Mouse (Mus musculus) intestine, embryonic 14.5 days (tissue): ENCODE results near the gene Dlx6. TPM values are rescaled to one million over a fixed set of nuclear protein-coding genes. Genes with fewer than 3 reads are reported as not detected.

Source experiments
- ATAC-seq: fragments of 200-750 bp; cut with Nextera tagmentation; replicated peaks from 2 replicates; pipeline ENCODE4 v1.8.0; 2017; ENCODE audit warnings: low read depth, moderate number of reproducible peaks, moderate TSS enrichment, moderate library complexity; ENCODE audit not compliant: low FRiP score, low TSS enrichment
- DNase-seq: peaks from one replicate; pipeline ENCODE4 v3.0.0-alpha.2; 2018; ENCODE audit warnings: low spot score
- H3K27ac ChIP-seq: fragments of 300-500 bp; sonication (generic); 2 replicates; pipeline ENCODE4 v1.5.1; 2014; ENCODE audit warnings: low read depth, mild to moderate bottlenecking, control low read depth
- H3K27me3 ChIP-seq: fragments of 300-500 bp; sonication (generic); replicated peaks from 2 replicates; pipeline ENCODE4 v1.6.1; 2014; ENCODE audit warnings: low read length, control low read depth; ENCODE audit not compliant: control insufficient read depth, insufficient read depth
- H3K36me3 ChIP-seq: fragments of 300-500 bp; sonication (generic); 2 replicates; pipeline ENCODE4 v1.6.1; 2014; ENCODE audit warnings: low read length, control low read depth; ENCODE audit not compliant: control insufficient read depth, insufficient read depth
- H3K4me1 ChIP-seq: fragments of 300-500 bp; sonication (generic); replicated peaks from 2 replicates; pipeline ENCODE4 v1.6.1; 2014; ENCODE audit warnings: low read length, control low read depth, mixed read lengths; ENCODE audit not compliant: control insufficient read depth, insufficient read depth
- H3K4me2 ChIP-seq: fragments of 300-500 bp; sonication (generic); 2 replicates; pipeline ENCODE4 v1.6.1; 2014; ENCODE audit warnings: low read length
- H3K4me3 ChIP-seq: fragments of 300-500 bp; sonication (generic); 2 replicates; pipeline ENCODE4 v1.5.1; 2014; ENCODE audit warnings: low read depth, low read length, control low read depth, mixed read lengths
- H3K9ac ChIP-seq: fragments of 300-500 bp; sonication (generic); 2 replicates; pipeline ENCODE4 v1.6.1; 2014; ENCODE audit warnings: mild to moderate bottlenecking, low read length
- H3K9me3 ChIP-seq: fragments of 300-500 bp; sonication (generic); 2 replicates; pipeline ENCODE4 v1.6.1; 2016; ENCODE audit warnings: low read length, control low read depth; ENCODE audit not compliant: control insufficient read depth
- WGBS: fragments of 180-500 bp; shearing (Covaris S2); extraction: QIAGEN DNeasy Blood & Tissue Kit; methylation state at CpG from one replicate; pipeline ENCODE4 v1.1.7; 2014; 5-methylcytosine and 5-hydroxymethylcytosine counted together
- polyA plus RNA-seq: library from polyadenylated mRNA; unstranded; fragments of >200 nt; fragmentation: Nextera tagmentation; extraction: Ambion mirVana; gene quantifications from 2 replicates; pipeline ENCODE4 v1.2.1, GENCODE M21; 2014

Gene Dlx6
- polyA plus RNA-seq, 1 experiment from 2014 or later = not detected

DNA sequence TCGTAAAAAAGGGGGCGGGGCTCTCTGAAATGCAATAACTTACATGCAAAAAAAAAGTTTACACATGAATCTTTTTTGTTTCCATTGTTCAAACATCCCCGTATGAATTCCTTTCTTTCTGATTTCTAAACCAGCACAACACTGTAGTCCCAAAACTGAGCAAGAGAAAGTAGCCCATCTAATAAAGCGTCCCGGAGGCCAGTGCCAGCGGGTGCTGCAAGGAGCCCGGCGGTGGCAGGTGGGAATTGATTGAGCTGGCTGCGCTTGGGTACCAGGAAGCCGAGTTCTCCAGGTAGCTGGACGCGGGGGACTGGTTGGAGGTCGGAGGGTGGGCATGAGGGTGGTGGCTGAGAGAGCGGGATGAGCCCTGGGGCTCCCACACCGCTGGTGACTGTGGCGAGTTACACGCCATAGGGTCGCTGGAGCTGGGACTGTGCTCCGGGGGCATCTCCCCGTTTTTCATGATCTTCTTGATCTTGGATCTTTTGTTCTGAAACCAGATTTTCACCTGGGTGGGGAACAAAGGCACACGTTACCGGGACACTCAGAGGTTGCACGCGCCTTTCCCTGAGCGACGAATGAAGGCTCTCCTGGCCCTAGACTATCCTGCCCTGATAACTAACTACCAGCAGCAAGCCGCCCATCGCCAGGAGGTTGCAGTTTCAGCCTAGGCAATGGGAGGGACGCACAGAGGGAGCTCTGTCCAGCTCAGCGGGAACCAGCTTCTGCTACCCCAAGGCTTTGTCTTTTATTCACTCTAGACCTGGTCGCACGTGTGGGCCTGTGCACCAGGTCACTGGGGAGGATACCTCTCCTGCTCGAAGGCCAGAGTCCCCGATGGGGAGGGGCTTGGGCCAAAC is 15.1 kb downstream of the Dlx6 start:
- Histone ChIP-seq H3K36me3 (no peaks in the 10 kb centered on the region), H3K9ac (no peak overlapping the region), H3K4me1 (peaks cover 7% of the 10 kb centered on the region), H3K4me2 (no peak overlapping the region), H3K27me3 (peaks cover 97% of the 10 kb centered on the region), H3K4me3 (no peak overlapping the region), H3K9me3 (no peaks in the 10 kb centered on the region), H3K27ac (no peak overlapping the region)
- 4% methylated on average over 34 of the region's 34 CpGs for WGBS
- DNase-seq = peak; percentile 74
- no peak for ATAC-seq

DNA sequence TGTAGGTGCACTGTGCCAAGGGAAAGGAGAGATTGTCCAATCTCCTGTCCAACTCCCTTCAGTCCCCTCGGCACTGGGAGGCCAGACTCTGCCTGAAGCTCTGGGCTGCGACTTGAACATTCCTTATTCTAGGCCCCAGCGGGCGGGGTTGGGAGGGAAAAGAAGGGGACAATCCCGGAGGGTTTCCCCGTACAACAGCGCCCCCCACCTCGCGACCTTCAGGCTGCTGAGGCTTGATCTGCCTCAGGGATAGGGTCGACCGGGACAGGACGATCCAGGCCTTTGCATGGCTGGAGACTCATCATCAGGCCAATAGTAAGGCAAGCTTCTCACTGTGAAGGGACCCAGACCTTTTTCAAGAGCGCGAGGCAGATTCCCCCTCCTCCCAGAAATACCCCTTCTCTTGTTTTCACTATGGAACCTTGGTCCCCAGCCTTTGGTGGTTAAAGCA is 15.7 kb downstream of the Dlx6 start:
- Histone ChIP-seq H3K9ac (no peak overlapping the region), H3K4me2 (no peak overlapping the region), H3K9me3 (no peaks in the 10 kb centered on the region), H3K27me3 (peaks cover 96% of the 10 kb centered on the region), H3K27ac (no peak overlapping the region), H3K36me3 (no peaks in the 10 kb centered on the region), H3K4me1 (peaks cover 7% of the 10 kb centered on the region), H3K4me3 (no peak overlapping the region)
- WGBS = 4% methylated on average over 13 of the region's 14 CpGs
- ATAC-seq = no peak
- no peak for DNase-seq

- 2% methylated on average over 44 of the region's 44 CpGs for WGBS
- Histone ChIP-seq H3K36me3 (no peaks in the 10 kb centered on the region), H3K27me3 (peaks cover 90% of the 10 kb centered on the region), H3K4me1 (peaks cover 7% of the 10 kb centered on the region), H3K9me3 (no peaks in the 10 kb centered on the region), H3K9ac (no peak overlapping the region), H3K4me3 (0 out of 2 replicates have a peak overlapping the region, but pooled peaks have one; percentile 4), H3K27ac (no peak overlapping the region), H3K4me2 (no peak overlapping the region; the same call in 1 of the 2 replicates)
- no peak for ATAC-seq
- DNase-seq = peak; percentile 76
Observed at GRCm38 (mm10) chr6:6879371-6880325, 16.5 kb downstream of the Dlx6 start.

DNA sequence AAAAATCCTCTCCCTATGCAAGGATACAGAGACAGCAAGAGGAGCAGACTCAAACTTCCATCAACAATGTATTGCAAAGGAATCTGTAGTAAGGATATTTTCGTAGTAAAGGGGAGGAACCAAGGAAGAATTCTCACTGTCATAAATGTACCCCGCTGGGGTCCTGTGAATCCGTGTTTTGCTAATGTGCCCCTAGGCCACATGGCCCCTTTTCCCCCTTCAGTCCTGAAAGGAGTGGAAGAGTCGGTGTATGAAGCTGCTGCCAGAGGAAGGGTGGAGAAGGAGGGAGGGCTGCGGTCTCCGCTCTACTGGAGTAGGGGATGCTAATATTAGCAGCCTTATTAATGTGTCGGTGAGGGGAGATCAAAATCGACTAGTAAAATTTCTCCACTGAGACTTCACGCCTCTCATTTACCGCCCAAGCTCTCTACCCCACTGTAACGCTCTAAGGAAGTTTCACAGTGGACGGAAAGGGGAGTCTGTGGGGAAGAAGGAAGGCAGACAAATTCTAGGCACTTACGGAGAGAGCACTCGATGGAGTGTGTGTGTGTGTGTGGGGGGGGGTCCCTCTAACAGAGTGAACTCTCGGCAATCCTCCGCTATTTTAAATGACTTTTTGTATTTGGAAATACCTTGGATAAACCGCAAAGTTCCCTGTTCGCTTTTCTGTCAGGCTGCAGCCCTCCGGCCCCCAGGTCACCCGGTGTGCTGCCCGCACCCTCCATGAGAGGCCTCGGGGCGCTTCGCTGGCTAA is 17.4 kb downstream of the Dlx6 start:
- Histone ChIP-seq H3K4me3 (peak overlapping the region; percentile 40; the same call in 1 of the 2 replicates), H3K9me3 (no peaks in the 10 kb centered on the region), H3K27me3 (peaks cover 84% of the 10 kb centered on the region), H3K9ac (no peak overlapping the region), H3K4me2 (peak overlapping the region; percentile 69), H3K36me3 (no peaks in the 10 kb centered on the region), H3K4me1 (peaks cover 7% of the 10 kb centered on the region), H3K27ac (no peak overlapping the region)
- peak; percentile 65 for DNase-seq
- no peak for ATAC-seq
- 2% methylated on average over 24 of the region's 24 CpGs for WGBS

GRCm38 (mm10) chr6:6881115-6881637 is 18.0 kb downstream of the Dlx6 start:
- 0 out of 2 replicates have a peak overlapping the region, but pooled peaks have one; percentile 8 for H3K9ac ChIP-seq
- WGBS = under 1% methylated on average over 30 of the region's 30 CpGs

DNA sequence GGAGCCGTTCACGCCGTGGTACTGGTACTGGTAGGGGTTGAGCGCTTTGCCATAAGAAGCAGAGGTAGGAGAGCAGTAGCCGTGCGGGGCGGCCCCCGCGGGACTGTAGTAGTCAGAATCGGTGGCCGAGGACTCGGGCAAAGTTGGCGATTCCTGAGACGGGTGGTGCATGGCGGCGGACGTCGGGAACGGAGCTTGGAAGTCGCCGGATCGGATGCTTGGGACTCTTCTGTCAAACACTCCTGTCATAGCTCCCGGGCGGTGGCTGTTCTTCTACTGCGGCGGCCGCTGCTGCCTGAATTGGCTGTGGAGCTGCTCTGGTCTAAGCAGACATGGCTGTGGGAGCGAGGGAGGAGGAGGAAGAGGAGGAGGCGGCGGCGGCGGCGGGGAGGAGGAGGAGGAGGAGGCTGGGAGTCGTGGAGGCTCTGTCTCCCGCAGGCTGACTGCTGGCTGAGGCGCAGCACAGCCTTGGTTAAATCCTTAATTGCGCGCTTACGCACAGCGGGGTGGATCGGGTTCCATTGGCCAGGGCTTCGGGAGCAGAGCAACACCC is 18.6 kb downstream of the Dlx6 start, which contains the start of gene Dlx5:
Gene Dlx5, minus strand, starts transcription at position 448 of the 553 bp plus-strand sequence.
- Histone ChIP-seq H3K27ac (no peak within 1 kb of the TSS), H3K4me1 (peaks cover 7% of the 10 kb centered on the region), H3K4me2 (peak within 1 kb of the TSS; percentile 69), H3K4me3 (peak within 1 kb of the TSS; percentile 40), H3K9ac (0 out of 2 replicates have a peak within 1 kb of the TSS, but pooled peaks have one; percentile 8), H3K36me3 (no peaks in the 10 kb centered on the region), H3K9me3 (no peaks in the 10 kb centered on the region), H3K27me3 (peaks cover 72% of the 10 kb centered on the region)
- ATAC-seq (peak; percentile 51), DNase-seq (peak; percentile 78)
- WGBS = 1% methylated on average over 38 of the region's 42 CpGs

More at GRCm38 (mm10) chr6:6881115-6881637, 18.0 kb downstream of the Dlx6 start:
- H3K9me3 ChIP-seq = no peaks in the 10 kb centered on the region
- H3K4me3 ChIP-seq = peak overlapping the region; percentile 40
- peaks cover 77% of the 10 kb centered on the region for H3K27me3 ChIP-seq
- ATAC-seq = 0 out of 2 replicates have a peak, but pooled peaks have one; percentile 9
- peak overlapping the region; percentile 69 for H3K4me2 ChIP-seq
- peaks cover 7% of the 10 kb centered on the region for H3K4me1 ChIP-seq
- no peaks in the 10 kb centered on the region for H3K36me3 ChIP-seq
- no peak for DNase-seq
- no peak overlapping the region for H3K27ac ChIP-seq

DNA sequence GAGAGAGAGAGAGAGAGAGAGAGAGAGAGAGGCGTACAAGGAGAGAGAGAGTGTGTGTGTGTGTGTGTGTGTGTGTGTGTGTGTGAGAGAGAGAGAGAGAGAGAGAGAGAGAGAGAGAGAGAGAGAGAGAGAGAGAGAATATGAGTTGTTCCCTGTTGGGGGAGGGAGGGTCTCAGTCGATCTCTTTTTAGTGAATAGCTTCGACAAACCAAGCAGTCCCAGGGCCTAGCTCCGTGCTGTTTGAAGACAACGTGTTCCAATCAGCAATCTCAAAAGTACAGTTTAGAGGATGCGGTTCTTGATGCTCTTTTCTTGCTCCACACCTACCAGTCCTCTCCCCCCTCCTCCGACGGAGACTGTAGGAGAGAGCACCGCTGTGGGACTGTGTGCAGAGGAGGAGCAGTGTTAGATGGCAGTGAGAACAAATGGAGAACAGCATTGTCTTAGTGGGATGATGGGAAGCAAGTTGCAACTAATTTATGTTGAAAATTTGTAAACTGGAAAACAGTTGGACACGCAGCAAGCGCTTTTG is 19.2 kb downstream of the Dlx6 start:
- no peak overlapping the region for H3K27ac ChIP-seq
- H3K27me3 ChIP-seq = peaks cover 67% of the 10 kb centered on the region
- H3K4me2 ChIP-seq = peak overlapping the region; percentile 69
- H3K9me3 ChIP-seq = no peaks in the 10 kb centered on the region
- no peaks in the 10 kb centered on the region for H3K36me3 ChIP-seq
- H3K9ac ChIP-seq = no peak overlapping the region
- WGBS = 13% methylated on average over 10 of the region's 11 CpGs
- DNase-seq (peak; percentile 54), ATAC-seq (no peak)
- peaks cover 7% of the 10 kb centered on the region for H3K4me1 ChIP-seq
- H3K4me3 ChIP-seq = no peak overlapping the region
